Mouse (Mus musculus): ENCODE measurements around the gene Zfp280d. TPM values are rescaled to one million over a fixed set of nuclear protein-coding genes. Genes with fewer than 3 reads are reported as not detected.
"Not testable (repeated sequence)": the region's sequence is repeated elsewhere in the genome, so short reads cannot be mapped to it uniquely, and the experiment has no call there.

The Zfp280d gene
- total RNA-seq, 2 experiments from 2014 or later: 38.3 to 38.7 TPM

GRCm38 (mm10) chr9:72374074-72374473 is 99.4 kb downstream of the Zfp280d start:
- no peak for DNase-seq

GRCm38 (mm10) chr9:72374996-72375395 is 100.3 kb downstream of the Zfp280d start:
- DNase-seq: no peak

- no peak for DNase-seq
Observed at GRCm38 (mm10) chr9:72375639-72376038, 101.0 kb downstream of the Zfp280d start.

- DNase-seq: no peak
Observed at GRCm38 (mm10) chr9:72385786-72386185, 111.1 kb downstream of the Zfp280d start.

- no peak for DNase-seq
Observed at GRCm38 (mm10) chr9:72388934-72389333, 114.3 kb downstream of the Zfp280d start.

- DNase-seq: no peak
Observed at GRCm38 (mm10) chr9:72389431-72390002, 114.9 kb downstream of the Zfp280d start.

- no peak for DNase-seq
Observed at GRCm38 (mm10) chr9:72390321-72391077, 115.8 kb downstream of the Zfp280d start.

- DNase-seq: no peak
Observed at GRCm38 (mm10) chr9:72392686-72393085, 118.0 kb downstream of the Zfp280d start.

- no peak for DNase-seq
Observed at GRCm38 (mm10) chr9:72393238-72393637, 118.6 kb downstream of the Zfp280d start.

GRCm38 (mm10) chr9:72393869-72394341 is 119.2 kb downstream of the Zfp280d start:
- DNase-seq: no peak

GRCm38 (mm10) chr9:72400121-72400520 is 125.5 kb downstream of the Zfp280d start:
- no peak for DNase-seq

GRCm38 (mm10) chr9:72401769-72402168 is 127.1 kb downstream of the Zfp280d start:
- DNase-seq: not testable (repeated sequence)

- no peak for DNase-seq
Observed at GRCm38 (mm10) chr9:72403421-72403820, 128.8 kb downstream of the Zfp280d start.

- no peak for DNase-seq
Observed at GRCm38 (mm10) chr9:72404446-72404845, 129.8 kb downstream of the Zfp280d start.

GRCm38 (mm10) chr9:72404934-72405333 is 130.3 kb downstream of the Zfp280d start:
- DNase-seq: no peak

- DNase-seq: no peak
Observed at GRCm38 (mm10) chr9:72405882-72406638, 131.4 kb downstream of the Zfp280d start.

GRCm38 (mm10) chr9:72408131-72408586 is 133.5 kb downstream of the Zfp280d start:
- peak; percentile 88 for DNase-seq

GRCm38 (mm10) chr9:72409381-72410225 is 134.9 kb downstream of the Zfp280d start:
- DNase-seq: no peak

GRCm38 (mm10) chr9:72411746-72412145 is 137.1 kb downstream of the Zfp280d start:
- no peak for DNase-seq

Measured in heart, postnatal 4 days (tissue).